Mouse (Mus musculus) G1E (cell line): ENCODE measurements around the gene Brip1. TPM values are rescaled to one million over a fixed set of nuclear protein-coding genes. Genes with fewer than 3 reads are reported as not detected.
A peak's percentile ranks its signal among the peaks of the same experiment; 100 is the strongest.
"Not testable (repeated sequence)": the region's sequence is repeated elsewhere in the genome, so short reads cannot be mapped to it uniquely, and the experiment has no call there.

Source experiments
- ATAC-seq: 2 replicates; pipeline ENCODE4 v1.8.0; 2016; ENCODE audit warnings: mild to moderate bottlenecking; ENCODE audit not compliant: insufficient number of reproducible peaks, poor library complexity, low FRiP score, severe bottlenecking; ENCODE audit errors: extremely low read depth
- DNase-seq: peaks from one replicate; pipeline ENCODE4 v3.0.0; 2012; ENCODE audit warnings: low spot score
- H3K27me3 ChIP-seq: 2 replicates; pipeline ENCODE4 v1.6.1; 2012; ENCODE audit warnings: mild to moderate bottlenecking, low read length, inconsistent platforms; ENCODE audit not compliant: insufficient read depth
- H3K36me3 ChIP-seq: replicated peaks from 2 replicates; pipeline ENCODE3; 2012; ENCODE audit warnings: mild to moderate bottlenecking, inconsistent platforms
- H3K4me1 ChIP-seq: 2 replicates; pipeline ENCODE4 v1.6.1; 2012; ENCODE audit warnings: low read depth, low read length, inconsistent platforms, mixed read lengths; ENCODE audit not compliant: insufficient read depth
- H3K4me3 ChIP-seq: 2 replicates; pipeline ENCODE4 v1.5.1; 2012; ENCODE audit warnings: low read depth, mild to moderate bottlenecking, inconsistent platforms, low read length, moderate library complexity, mixed read lengths
- H3K9me3 ChIP-seq: replicated peaks from 2 replicates; pipeline ENCODE4 v1.6.1; 2012; ENCODE audit warnings: inconsistent platforms
- CTCF ChIP-seq: IDR thresholded peaks from 2 replicates; pipeline ENCODE4 v1.5.1; 2012; ENCODE audit warnings: low read depth, low read length, inconsistent platforms, mixed read lengths
- GATA1 ChIP-seq: IDR thresholded peaks from 2 replicates; pipeline ENCODE4 v1.6.1; 2012; ENCODE audit warnings: borderline replicate concordance, low read length, inconsistent platforms, mixed read lengths
- GATA2 ChIP-seq: IDR thresholded peaks from 2 replicates; pipeline ENCODE4 v1.6.1; 2012; ENCODE audit warnings: low read depth, low read length, inconsistent platforms, borderline replicate concordance
- POLR2AphosphoS5 ChIP-seq: IDR thresholded peaks from 2 replicates; pipeline ENCODE4 v1.6.1; 2012; ENCODE audit warnings: low read depth, low read length, inconsistent platforms; ENCODE audit not compliant: insufficient replicate concordance
- TAL1 ChIP-seq: conservative IDR thresholded peaks from 2 replicates; pipeline ENCODE4 v1.6.1; 2012; ENCODE audit warnings: low read depth, low read length, inconsistent platforms, mixed read lengths
- polyA plus RNA-seq: library from polyadenylated mRNA; stranded (reverse); fragments of >175 nt; gene quantifications from 2 replicates; pipeline ENCODE4 v1.2.3, GENCODE M21; 2012
- total RNA-seq, 2 experiments: library from RNA; stranded (forward) in 1 of 2; stranded (reverse) in 1 of 2; fragments of 200-1000 nt in 1 of 2; fragments of >200 nt in 1 of 2; fragmentation: Nextera tagmentation in 1 of 2; gene quantifications; 2 replicates each; pipeline ENCODE4 v1.2.3; 2014 to 2017

Brip1 gene
- total and polyA plus RNA-seq, 3 experiments, result 1.1 to 23.0 (median 22.2) TPM

GRCm38 (mm10) chr11:86209123-86209522, 8.1 kb upstream of the Brip1 start:
- DNase-seq, result no peak
- TF ChIP-seq CTCF (no peak), GATA2 (no peak), POLR2AphosphoS5 (no peak), TAL1 (no peak), GATA1 (no peak)
- H3K27me3 ChIP-seq, result no peaks in the 10 kb centered on the region
- H3K36me3 ChIP-seq, result peaks cover 79% of the 10 kb centered on the region
- peaks cover 37% of the 10 kb centered on the region for H3K4me1 ChIP-seq
- H3K4me3 ChIP-seq, result no peak overlapping the region
- ATAC-seq, result no peak
- no peaks in the 10 kb centered on the region for H3K9me3 ChIP-seq

GRCm38 (mm10) chr11:86205876-86206275, 4.9 kb upstream of the Brip1 start:
- DNase-seq (no peak), ATAC-seq (no peak)
- Histone ChIP-seq H3K36me3 (peaks cover 74% of the 10 kb centered on the region), H3K27me3 (no peaks in the 10 kb centered on the region), H3K4me3 (no peak overlapping the region), H3K9me3 (no peaks in the 10 kb centered on the region), H3K4me1 (peaks cover 49% of the 10 kb centered on the region)
- TF ChIP-seq GATA2, result no peak
- no peak for TF ChIP-seq GATA1
- TF ChIP-seq CTCF, result no peak

GRCm38 (mm10) chr11:86205031-86205430, 4.0 kb upstream of the Brip1 start:
- Histone ChIP-seq H3K4me1 (peaks cover 53% of the 10 kb centered on the region), H3K9me3 (no peaks in the 10 kb centered on the region), H3K36me3 (peaks cover 71% of the 10 kb centered on the region), H3K4me3 (no peak overlapping the region), H3K27me3 (no peaks in the 10 kb centered on the region)
- TF ChIP-seq CTCF, result no peak
- TF ChIP-seq GATA2, result no peak
- TF ChIP-seq POLR2AphosphoS5, result no peak
- no peak for TF ChIP-seq GATA1
- no peak for TF ChIP-seq TAL1
- DNase-seq, result no peak
- ATAC-seq, result no peak

- TF ChIP-seq POLR2AphosphoS5 (no peak), GATA1 (no peak), TAL1 (no peak), CTCF (no peak), GATA2 (no peak)
- Histone ChIP-seq H3K36me3 (peaks cover 61% of the 10 kb centered on the region), H3K9me3 (no peaks in the 10 kb centered on the region), H3K27me3 (no peaks in the 10 kb centered on the region), H3K4me3 (peak overlapping the region; percentile 86), H3K4me1 (peaks cover 41% of the 10 kb centered on the region)
- no peak for ATAC-seq
- DNase-seq, result peak; percentile 20
Measured at GRCm38 (mm10) chr11:86201901-86202675, 1.1 kb upstream of the Brip1 start.

- peaks cover 58% of the 10 kb centered on the region for H3K36me3 ChIP-seq
- no peak for TF ChIP-seq POLR2AphosphoS5
- no peak for TF ChIP-seq CTCF
- no peak for TF ChIP-seq GATA2
- TF ChIP-seq GATA1, result no peak
- TF ChIP-seq TAL1, result no peak
- H3K4me3 ChIP-seq, result peak overlapping the region; percentile 86
- ATAC-seq (no peak), DNase-seq (peak; percentile 35)
- H3K9me3 ChIP-seq, result no peaks in the 10 kb centered on the region
- no peaks in the 10 kb centered on the region for H3K27me3 ChIP-seq
- H3K4me1 ChIP-seq, result peaks cover 33% of the 10 kb centered on the region
Measured at GRCm38 (mm10) chr11:86200460-86201021, 452 bp downstream of the Brip1 start.

- H3K36me3 ChIP-seq, result peaks cover 58% of the 10 kb centered on the region
- peaks cover 26% of the 10 kb centered on the region for H3K4me1 ChIP-seq
- H3K4me3 ChIP-seq, result peak overlapping the region; percentile 86; the same call in 1 of the 2 replicates
- no peak for TF ChIP-seq GATA2
- TF ChIP-seq TAL1, result no peak
- TF ChIP-seq CTCF, result no peak
- no peak for TF ChIP-seq POLR2AphosphoS5
- no peak for TF ChIP-seq GATA1
- ATAC-seq (no peak), DNase-seq (no peak)
- no peaks in the 10 kb centered on the region for H3K9me3 ChIP-seq
- H3K27me3 ChIP-seq, result no peaks in the 10 kb centered on the region
Measured at GRCm38 (mm10) chr11:86199733-86200132, 1.3 kb downstream of the Brip1 start.

- H3K4me1 ChIP-seq, ATAC-seq, H3K27me3 ChIP-seq, DNase-seq, H3K4me3 ChIP-seq, H3K9me3 ChIP-seq: not testable (repeated sequence)
- peaks cover 24% of the 10 kb centered on the region for H3K36me3 ChIP-seq
Measured at GRCm38 (mm10) chr11:86185224-86185623, 15.8 kb downstream of the Brip1 start.
